Mouse (Mus musculus): ENCODE measurements at regions not wholly inside any gene's neighbourhood (a gene's known extent, or its start where the extent isn't known, plus 50 kb on each side); places are given as distances from the start of the nearest gene placed in this dataset.

GRCm38 (mm10) chr13:79025645-79026044, 826.1 kb upstream of the Nr2f1 start:
- Histone ChIP-seq H3K9me3 (replicated peaks; ENCODE audit: control insufficient read depth, low read length) (no peaks in the 10 kb centered on the region), H3K4me1 (ENCODE audit: control insufficient read depth, insufficient read depth, low read length) (peaks cover 5% of the 10 kb centered on the region; the same call in 1 of the 2 replicates), H3K36me3 (ENCODE audit: control insufficient read depth, insufficient read depth, low read length) (no peaks in the 10 kb centered on the region), H3K4me3 (ENCODE audit: low read depth, low read length) (no peak overlapping the region), H3K27me3 (ENCODE audit: control insufficient read depth, insufficient read depth, low read length) (no peaks in the 10 kb centered on the region), H3K27ac (ENCODE audit: low read depth, low read length) (no peak overlapping the region), H3K9ac (ENCODE audit: low read depth, low read length) (no peak overlapping the region), H3K4me2 (no peak overlapping the region)
- 72% methylated on average over 1 of the region's 1 CpGs for WGBS (ENCODE audit: insufficient replicate concordance)
- no peak for ATAC-seq (replicated peaks; ENCODE audit: insufficient number of reproducible peaks, low FRiP score, low TSS enrichment)

- Histone ChIP-seq H3K36me3 (ENCODE audit: control insufficient read depth, insufficient read depth, low read length) (no peaks in the 10 kb centered on the region), H3K9ac (ENCODE audit: low read depth, low read length) (no peak overlapping the region), H3K27ac (ENCODE audit: low read depth, low read length) (no peak overlapping the region), H3K4me2 (no peak overlapping the region), H3K27me3 (ENCODE audit: control insufficient read depth, insufficient read depth, low read length) (no peaks in the 10 kb centered on the region), H3K4me1 (ENCODE audit: control insufficient read depth, insufficient read depth, low read length) (no peaks in the 10 kb centered on the region), H3K4me3 (ENCODE audit: low read depth, low read length) (no peak overlapping the region), H3K9me3 (replicated peaks; ENCODE audit: control insufficient read depth, low read length) (no peaks in the 10 kb centered on the region)
- ATAC-seq (replicated peaks; ENCODE audit: insufficient number of reproducible peaks, low FRiP score, low TSS enrichment): no peak
- 79% methylated on average over 2 of the region's 2 CpGs for WGBS (ENCODE audit: insufficient replicate concordance)
Measured at GRCm38 (mm10) chr13:79018051-79018450, 818.5 kb upstream of the Nr2f1 start.

GRCm38 (mm10) chr13:79003313-79003712, 803.8 kb upstream of the Nr2f1 start:
- Histone ChIP-seq H3K9me3 (replicated peaks; ENCODE audit: control insufficient read depth, low read length) (no peaks in the 10 kb centered on the region), H3K27ac (ENCODE audit: low read depth, low read length) (no peak overlapping the region), H3K4me2 (no peak overlapping the region), H3K27me3 (ENCODE audit: control insufficient read depth, insufficient read depth, low read length) (no peaks in the 10 kb centered on the region), H3K4me3 (ENCODE audit: low read depth, low read length) (no peak overlapping the region), H3K4me1 (ENCODE audit: control insufficient read depth, insufficient read depth, low read length) (no peaks in the 10 kb centered on the region), H3K36me3 (ENCODE audit: control insufficient read depth, insufficient read depth, low read length) (no peaks in the 10 kb centered on the region), H3K9ac (ENCODE audit: low read depth, low read length) (no peak overlapping the region)
- WGBS (ENCODE audit: insufficient replicate concordance): 57% methylated on average over 1 of the region's 1 CpGs
- no peak for ATAC-seq (replicated peaks; ENCODE audit: insufficient number of reproducible peaks, low FRiP score, low TSS enrichment)

- Histone ChIP-seq H3K4me1 (ENCODE audit: control insufficient read depth, insufficient read depth, low read length) (no peaks in the 10 kb centered on the region), H3K9me3 (replicated peaks; ENCODE audit: control insufficient read depth, low read length) (no peaks in the 10 kb centered on the region), H3K27ac (ENCODE audit: low read depth, low read length) (no peak overlapping the region), H3K4me3 (ENCODE audit: low read depth, low read length) (no peak overlapping the region), H3K9ac (ENCODE audit: low read depth, low read length) (no peak overlapping the region), H3K4me2 (no peak overlapping the region), H3K36me3 (ENCODE audit: control insufficient read depth, insufficient read depth, low read length) (no peaks in the 10 kb centered on the region), H3K27me3 (ENCODE audit: control insufficient read depth, insufficient read depth, low read length) (no peaks in the 10 kb centered on the region)
- WGBS (ENCODE audit: insufficient replicate concordance): 78% methylated on average over 2 of the region's 2 CpGs
- no peak for ATAC-seq (replicated peaks; ENCODE audit: insufficient number of reproducible peaks, low FRiP score, low TSS enrichment)
Measured at GRCm38 (mm10) chr13:78998855-78999254, 799.3 kb upstream of the Nr2f1 start.

GRCm38 (mm10) chr13:78992326-78992725, 792.8 kb upstream of the Nr2f1 start:
- no peak overlapping the region for H3K4me3 ChIP-seq (ENCODE audit: low read depth, low read length)
- H3K27me3 ChIP-seq (ENCODE audit: control insufficient read depth, insufficient read depth, low read length): no peaks in the 10 kb centered on the region
- no peak overlapping the region for H3K27ac ChIP-seq (ENCODE audit: low read depth, low read length)
- ATAC-seq (replicated peaks; ENCODE audit: insufficient number of reproducible peaks, low FRiP score, low TSS enrichment): no peak
- H3K9ac ChIP-seq (ENCODE audit: low read depth, low read length): no peak overlapping the region
- WGBS (ENCODE audit: insufficient replicate concordance): 80% methylated on average over 3 of the region's 3 CpGs
- no peaks in the 10 kb centered on the region for H3K36me3 ChIP-seq (ENCODE audit: control insufficient read depth, insufficient read depth, low read length)
- no peak overlapping the region for H3K4me2 ChIP-seq
- H3K9me3 ChIP-seq (replicated peaks; ENCODE audit: control insufficient read depth, low read length): no peaks in the 10 kb centered on the region
- no peaks in the 10 kb centered on the region for H3K4me1 ChIP-seq (ENCODE audit: control insufficient read depth, insufficient read depth, low read length)

GRCm38 (mm10) chr13:78985921-78986320, 786.4 kb upstream of the Nr2f1 start:
- no peak for ATAC-seq (replicated peaks; ENCODE audit: insufficient number of reproducible peaks, low FRiP score, low TSS enrichment)
- Histone ChIP-seq H3K4me2 (no peak overlapping the region), H3K27ac (ENCODE audit: low read depth, low read length) (no peak overlapping the region), H3K27me3 (ENCODE audit: control insufficient read depth, insufficient read depth, low read length) (no peaks in the 10 kb centered on the region), H3K9me3 (replicated peaks; ENCODE audit: control insufficient read depth, low read length) (no peaks in the 10 kb centered on the region), H3K4me3 (ENCODE audit: low read depth, low read length) (no peak overlapping the region), H3K4me1 (ENCODE audit: control insufficient read depth, insufficient read depth, low read length) (no peaks in the 10 kb centered on the region), H3K36me3 (ENCODE audit: control insufficient read depth, insufficient read depth, low read length) (no peaks in the 10 kb centered on the region), H3K9ac (ENCODE audit: low read depth, low read length) (no peak overlapping the region)
- 12% methylated on average over 3 of the region's 3 CpGs for WGBS (ENCODE audit: insufficient replicate concordance)

- 76% methylated on average over 3 of the region's 3 CpGs for WGBS (ENCODE audit: insufficient replicate concordance)
- Histone ChIP-seq H3K27me3 (ENCODE audit: control insufficient read depth, insufficient read depth, low read length) (no peaks in the 10 kb centered on the region), H3K27ac (ENCODE audit: low read depth, low read length) (no peak overlapping the region), H3K4me2 (no peak overlapping the region), H3K4me3 (ENCODE audit: low read depth, low read length) (no peak overlapping the region), H3K4me1 (ENCODE audit: control insufficient read depth, insufficient read depth, low read length) (no peaks in the 10 kb centered on the region), H3K36me3 (ENCODE audit: control insufficient read depth, insufficient read depth, low read length) (no peaks in the 10 kb centered on the region), H3K9ac (ENCODE audit: low read depth, low read length) (no peak overlapping the region), H3K9me3 (replicated peaks; ENCODE audit: control insufficient read depth, low read length) (no peaks in the 10 kb centered on the region)
- ATAC-seq (replicated peaks; ENCODE audit: insufficient number of reproducible peaks, low FRiP score, low TSS enrichment): no peak
Measured at GRCm38 (mm10) chr13:78977224-78977780, 777.7 kb upstream of the Nr2f1 start.

GRCm38 (mm10) chr13:78938351-78938741, 738.8 kb upstream of the Nr2f1 start:
- Histone ChIP-seq H3K4me1 (ENCODE audit: control insufficient read depth, insufficient read depth, low read length) (no peaks in the 10 kb centered on the region), H3K27me3 (ENCODE audit: control insufficient read depth, insufficient read depth, low read length) (no peaks in the 10 kb centered on the region), H3K27ac (ENCODE audit: low read depth, low read length) (no peak overlapping the region), H3K9me3 (replicated peaks; ENCODE audit: control insufficient read depth, low read length) (no peaks in the 10 kb centered on the region), H3K4me3 (ENCODE audit: low read depth, low read length) (no peak overlapping the region), H3K4me2 (no peak overlapping the region), H3K36me3 (ENCODE audit: control insufficient read depth, insufficient read depth, low read length) (no peaks in the 10 kb centered on the region), H3K9ac (ENCODE audit: low read depth, low read length) (no peak overlapping the region)
- WGBS (ENCODE audit: insufficient replicate concordance): 63% methylated on average over 5 of the region's 5 CpGs
- no peak for ATAC-seq (replicated peaks; ENCODE audit: insufficient number of reproducible peaks, low FRiP score, low TSS enrichment)
